Mouse (Mus musculus) heart, embryonic 13.5 days (tissue): ENCODE data around the gene Gm20683. TPM values are rescaled to one million over a fixed set of nuclear protein-coding genes. Genes with fewer than 3 reads are reported as not detected.

Source experiments
- ATAC-seq: fragments of 200-750 bp; cut with Nextera tagmentation; 2 replicates; pipeline ENCODE4 v1.8.0; 2017; ENCODE audit warnings: moderate TSS enrichment; ENCODE audit not compliant: insufficient number of reproducible peaks, low FRiP score, low TSS enrichment; ENCODE audit errors: extremely low read depth
- H3K27ac ChIP-seq: fragments of 300-500 bp; sonication (generic); replicated peaks from 2 replicates; pipeline ENCODE4 v1.5.1; 2015; ENCODE audit warnings: moderate library complexity, mild to moderate bottlenecking, inconsistent platforms
- H3K27me3 ChIP-seq: fragments of 300-500 bp; sonication (generic); replicated peaks from 2 replicates; pipeline ENCODE4 v1.6.1; 2015; ENCODE audit warnings: mild to moderate bottlenecking, inconsistent platforms
- H3K36me3 ChIP-seq: fragments of 300-500 bp; sonication (generic); 2 replicates; pipeline ENCODE4 v1.6.1; 2015; ENCODE audit warnings: mild to moderate bottlenecking, inconsistent platforms
- H3K4me1 ChIP-seq: fragments of 300-500 bp; sonication (generic); 2 replicates; pipeline ENCODE4 v1.6.1; 2015; ENCODE audit warnings: inconsistent platforms
- H3K4me2 ChIP-seq: fragments of 300-500 bp; sonication (generic); 2 replicates; pipeline ENCODE4 v1.6.1; 2015; ENCODE audit warnings: inconsistent platforms, mild to moderate bottlenecking, moderate library complexity
- H3K4me3 ChIP-seq: fragments of 300-500 bp; sonication (generic); 2 replicates; pipeline ENCODE4 v1.5.1; 2015; ENCODE audit warnings: moderate library complexity, mild to moderate bottlenecking, inconsistent platforms
- H3K9ac ChIP-seq: fragments of 300-500 bp; sonication (generic); 2 replicates; pipeline ENCODE4 v1.6.1; 2015; ENCODE audit warnings: inconsistent platforms, mild to moderate bottlenecking, moderate library complexity
- H3K9me3 ChIP-seq: fragments of 300-500 bp; sonication (generic); 2 replicates; pipeline ENCODE4 v1.6.1; 2016; ENCODE audit warnings: inconsistent platforms
- WGBS: fragments of 180-500 bp; shearing (Covaris S2); methylation state at CpG from one replicate; pipeline ENCODE4 v1.1.7; 2015; ENCODE audit warnings: mixed read lengths; 5-methylcytosine and 5-hydroxymethylcytosine counted together
- polyA plus RNA-seq: library from polyadenylated mRNA; unstranded; fragments of >200 nt; fragmentation: Nextera tagmentation; extraction: Ambion mirVana; gene quantifications from 2 replicates; pipeline ENCODE4 v1.2.1, GENCODE M21; 2015

The Gm20683 gene
- polyA plus RNA-seq, 1 experiment from 2014 or later, result 2.4 TPM

GRCm38 (mm10) chr17:25830806-25831431 is 10.6 kb downstream of the Gm20683 start:
- no peak for ATAC-seq
- 83% methylated on average over 14 of the region's 14 CpGs for WGBS
- H3K4me2 ChIP-seq, result peak overlapping the region; percentile 99
- peaks cover 63% of the 10 kb centered on the region for H3K36me3 ChIP-seq
- H3K27ac ChIP-seq, result no peak overlapping the region
- peak overlapping the region; percentile 74 for H3K4me3 ChIP-seq
- H3K9ac ChIP-seq, result peak overlapping the region; percentile 92
- no peaks in the 10 kb centered on the region for H3K9me3 ChIP-seq
- peaks cover 64% of the 10 kb centered on the region for H3K4me1 ChIP-seq
- H3K27me3 ChIP-seq, result no peaks in the 10 kb centered on the region

- peak overlapping the region; percentile 89 for H3K9ac ChIP-seq
- H3K27ac ChIP-seq, result no peak overlapping the region; the same call in 1 of the 2 replicates
- WGBS, result 82% methylated on average over 4 of the region's 4 CpGs
Measured at GRCm38 (mm10) chr17:25830200-25830753, 11.3 kb downstream of the Gm20683 start.

GRCm38 (mm10) chr17:25829558-25830017 is 12.0 kb downstream of the Gm20683 start:
- Histone ChIP-seq H3K27ac (peak overlapping the region; percentile 93), H3K4me1 (peaks cover 58% of the 10 kb centered on the region), H3K9ac (peak overlapping the region; percentile 89), H3K9me3 (no peaks in the 10 kb centered on the region), H3K4me3 (peak overlapping the region; percentile 74), H3K27me3 (no peaks in the 10 kb centered on the region), H3K36me3 (peaks cover 57% of the 10 kb centered on the region), H3K4me2 (peak overlapping the region; percentile 91)
- WGBS, result 38% methylated on average over 8 of the region's 8 CpGs
- ATAC-seq, result no peak

More at GRCm38 (mm10) chr17:25830200-25830753, 11.3 kb downstream of the Gm20683 start:
- Histone ChIP-seq H3K36me3 (peaks cover 63% of the 10 kb centered on the region), H3K4me2 (peak overlapping the region; percentile 99), H3K9me3 (no peaks in the 10 kb centered on the region), H3K4me1 (peaks cover 58% of the 10 kb centered on the region), H3K27me3 (no peaks in the 10 kb centered on the region), H3K4me3 (peak overlapping the region; percentile 74; the same call in 1 of the 2 replicates)
- no peak for ATAC-seq

GRCm38 (mm10) chr17:25828712-25829557 is 12.6 kb downstream of the Gm20683 start, which contains the start of gene Jmjd8:
Gene Jmjd8, plus strand, starts transcription at chr17:25828867.
- Histone ChIP-seq H3K36me3 (peaks cover 55% of the 10 kb centered on the region), H3K27ac (peak within 1 kb of the TSS; percentile 93), H3K4me3 (peak within 1 kb of the TSS; percentile 74), H3K4me2 (peak within 1 kb of the TSS; percentile 91), H3K9ac (peak within 1 kb of the TSS; percentile 89), H3K4me1 (peaks cover 58% of the 10 kb centered on the region), H3K27me3 (no peaks in the 10 kb centered on the region), H3K9me3 (no peaks in the 10 kb centered on the region)
- ATAC-seq, result no peak
- 1% methylated on average over 32 of the region's 32 CpGs for WGBS

GRCm38 (mm10) chr17:25828223-25828594 is 13.4 kb downstream of the Gm20683 start:
- H3K4me2 ChIP-seq, result peak overlapping the region; percentile 91
- H3K4me3 ChIP-seq, result peak overlapping the region; percentile 74
- 75% methylated on average over 8 of the region's 8 CpGs for WGBS
- peak overlapping the region; percentile 93 for H3K27ac ChIP-seq
- peaks cover 55% of the 10 kb centered on the region for H3K36me3 ChIP-seq
- H3K9me3 ChIP-seq, result no peaks in the 10 kb centered on the region
- H3K9ac ChIP-seq, result peak overlapping the region; percentile 89
- no peak for ATAC-seq
- H3K27me3 ChIP-seq, result no peaks in the 10 kb centered on the region
- H3K4me1 ChIP-seq, result peaks cover 57% of the 10 kb centered on the region

GRCm38 (mm10) chr17:25827546-25828222 is 13.9 kb downstream of the Gm20683 start:
- H3K9ac ChIP-seq, result no peak overlapping the region
- peaks cover 55% of the 10 kb centered on the region for H3K36me3 ChIP-seq
- H3K4me2 ChIP-seq, result no peak overlapping the region
- H3K4me1 ChIP-seq, result peaks cover 60% of the 10 kb centered on the region
- H3K27ac ChIP-seq, result no peak overlapping the region
- H3K9me3 ChIP-seq, result no peaks in the 10 kb centered on the region
- H3K4me3 ChIP-seq, result no peak overlapping the region; the same call in 1 of the 2 replicates
- peaks cover 2% of the 10 kb centered on the region for H3K27me3 ChIP-seq
- WGBS, result 91% methylated on average over 22 of the region's 22 CpGs
- ATAC-seq, result no peak

GRCm38 (mm10) chr17:25827011-25827410 is 14.6 kb downstream of the Gm20683 start:
- Histone ChIP-seq H3K9me3 (no peaks in the 10 kb centered on the region), H3K4me1 (peaks cover 57% of the 10 kb centered on the region), H3K4me2 (no peak overlapping the region), H3K27ac (no peak overlapping the region), H3K27me3 (peaks cover 9% of the 10 kb centered on the region), H3K36me3 (peaks cover 55% of the 10 kb centered on the region), H3K9ac (no peak overlapping the region), H3K4me3 (no peak overlapping the region)
- whole genome bisulfite sequencing, result 90% methylated on average over 13 of the region's 13 CpGs
- no peak for ATAC-seq

GRCm38 (mm10) chr17:25825984-25826570 is 15.5 kb downstream of the Gm20683 start:
- Histone ChIP-seq H3K9me3 (no peaks in the 10 kb centered on the region), H3K4me2 (no peak overlapping the region), H3K9ac (no peak overlapping the region), H3K4me3 (no peak overlapping the region), H3K4me1 (peaks cover 48% of the 10 kb centered on the region), H3K27ac (no peak overlapping the region), H3K36me3 (peaks cover 47% of the 10 kb centered on the region), H3K27me3 (peaks cover 18% of the 10 kb centered on the region)
- no peak for ATAC-seq
- 93% methylated on average over 27 of the region's 27 CpGs for WGBS

GRCm38 (mm10) chr17:25825311-25825710 is 16.3 kb downstream of the Gm20683 start:
- H3K4me2 ChIP-seq, result 0 out of 2 replicates have a peak overlapping the region, but pooled peaks have one; percentile 95

GRCm38 (mm10) chr17:25824362-25825142 is 17.0 kb downstream of the Gm20683 start:
- 66% methylated on average over 16 of the region's 17 CpGs for WGBS
- peak overlapping the region; percentile 85 for H3K9ac ChIP-seq
- no peak for ATAC-seq

More at GRCm38 (mm10) chr17:25825311-25825710, 16.3 kb downstream of the Gm20683 start:
- peaks cover 26% of the 10 kb centered on the region for H3K27me3 ChIP-seq
- H3K9me3 ChIP-seq, result no peaks in the 10 kb centered on the region
- peaks cover 40% of the 10 kb centered on the region for H3K4me1 ChIP-seq
- ATAC-seq, result no peak
- no peak overlapping the region for H3K27ac ChIP-seq
- 84% methylated on average over 6 of the region's 6 CpGs for WGBS
- H3K4me3 ChIP-seq, result no peak overlapping the region
- H3K9ac ChIP-seq, result no peak overlapping the region
- H3K36me3 ChIP-seq, result peaks cover 39% of the 10 kb centered on the region

More at GRCm38 (mm10) chr17:25824362-25825142, 17.0 kb downstream of the Gm20683 start:
- Histone ChIP-seq H3K36me3 (peaks cover 32% of the 10 kb centered on the region), H3K4me2 (peak overlapping the region; percentile 95), H3K4me3 (peak overlapping the region; percentile 69), H3K4me1 (peaks cover 33% of the 10 kb centered on the region), H3K27ac (no peak overlapping the region), H3K9me3 (no peaks in the 10 kb centered on the region), H3K27me3 (peaks cover 34% of the 10 kb centered on the region)
